Mouse (Mus musculus) colon, adult 2 months (tissue): ENCODE measurements around the gene Hyls1. TPM values are rescaled to one million over a fixed set of nuclear protein-coding genes. Genes with fewer than 3 reads are reported as not detected.

Source experiments
- polyA plus RNA-seq: library from polyadenylated mRNA; depleted of rRNA; stranded (reverse); fragments of >200 nt; gene quantifications from 2 replicates; pipeline ENCODE4 v1.2.3, GENCODE M21; 2012; rRNA removed

Hyls1 gene
- polyA plus RNA-seq = 0.84 and 1.2 TPM in 2 replicates

GRCm38 (mm10) chr9:35569571-35570534 lies at the start of gene Hyls1, which contains the start of gene Pate2:
TSS of gene Hyls1 (minus strand) at chr9:35570398.
TSS of gene Pate2 (plus strand) at chr9:35570284.

GRCm38 (mm10) chr9:35611841-35612240 lies 41.6 kb upstream of the Hyls1 start, which contains the start of gene Pate4:
TSS of gene Pate4 (minus strand) at chr9:35611941.

GRCm38 (mm10) chr9:35558257-35559008 lies 11.8 kb downstream of the Hyls1 start, which contains the start of the genes Ddx25 and Pus3:
TSS of gene Ddx25 (minus strand) at chr9:35558528.
TSS of gene Pus3 (plus strand) at chr9:35558595.

GRCm38 (mm10) chr9:35518169-35518568 lies 52.0 kb downstream of the Hyls1 start, which contains the start of gene Gm1113:
TSS of gene Gm1113 (minus strand) at chr9:35518269.

Other genes with a start within 250 kb of the Hyls1 start
- gene Cdon, start 149.3 kb downstream of the Hyls1 start, polyA plus RNA-seq = 5.5 and 5.8 TPM in 2 replicates
- gene Gm1113, start 52.1 kb downstream of the Hyls1 start, polyA plus RNA-seq = not detected in 2 replicates
- gene Ddx25, start 11.9 kb downstream of the Hyls1 start, polyA plus RNA-seq = 0.03 TPM in 1 of 2 replicates, not detected in the other
- 0.51 and 0.98 TPM in 2 replicates for gene Pus3, start 11.8 kb downstream of the Hyls1 start, polyA plus RNA-seq
- 0.08 TPM in 1 of 2 replicates, not detected in the other for gene Pate2, start 114 bp downstream of the Hyls1 start, polyA plus RNA-seq
- gene Pate4, start 41.5 kb upstream of the Hyls1 start, polyA plus RNA-seq = not detected in 2 replicates
- not detected in 2 replicates for gene Pate3, start 77.8 kb upstream of the Hyls1 start, polyA plus RNA-seq
- not detected in 2 replicates for gene Pate1, start 117.0 kb upstream of the Hyls1 start, polyA plus RNA-seq
- gene Gm17677, start 170.7 kb upstream of the Hyls1 start, polyA plus RNA-seq = not detected in 2 replicates
- not detected in 2 replicates for gene Gm17727, start 207.7 kb upstream of the Hyls1 start, polyA plus RNA-seq
- not detected in 2 replicates for gene Gm27235, start 219.7 kb upstream of the Hyls1 start, polyA plus RNA-seq
- gene D730048I06Rik, start 219.7 kb upstream of the Hyls1 start, polyA plus RNA-seq = not detected in 2 replicates